Mouse (Mus musculus) splenic B cell, adult 2 months (primary cell): ENCODE measurements around the gene Pygm.

Source experiments
- DNase-seq: peaks from one replicate; pipeline ENCODE4 v3.0.0-alpha.2; 2011; ENCODE audit warnings: low read depth, low spot score
- H3K27me3 ChIP-seq: 2 replicates; pipeline ENCODE4 v1.6.1; 2012; ENCODE audit warnings: mild to moderate bottlenecking, low read length, moderate library complexity, mixed read lengths; ENCODE audit not compliant: control insufficient read depth, poor library complexity, insufficient read depth, severe bottlenecking
- H3K36me3 ChIP-seq: 2 replicates; pipeline ENCODE4 v1.6.1; 2012; ENCODE audit warnings: mild to moderate bottlenecking, low read length, moderate library complexity, mixed read lengths; ENCODE audit not compliant: control insufficient read depth, poor library complexity, insufficient read depth, severe bottlenecking

The Pygm gene

DNA sequence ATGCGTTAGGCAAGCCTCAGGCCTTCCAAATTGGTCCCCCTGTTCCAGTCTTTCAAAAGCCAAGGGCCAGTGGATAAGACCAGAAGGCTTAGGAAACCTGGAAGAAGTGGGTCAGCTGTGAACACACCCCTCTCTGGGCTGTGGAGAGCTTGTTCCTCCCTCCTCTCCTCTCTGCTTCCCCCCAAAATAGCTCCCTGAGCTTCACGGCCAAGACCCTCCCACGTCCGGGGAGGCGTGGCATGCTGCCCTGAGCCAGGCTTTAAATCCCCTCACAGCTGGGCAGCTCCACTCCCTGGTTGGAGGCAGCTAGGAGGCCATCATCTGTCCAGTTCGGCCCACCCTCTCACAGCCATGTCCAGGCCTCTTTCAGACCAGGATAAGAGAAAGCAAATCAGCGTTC is at the start of gene Pygm:
Gene Pygm (plus strand): TSS at position 272 of the 400 bp plus-strand sequence.
- no peaks in the 10 kb centered on the region for H3K27me3 ChIP-seq
- no peak for DNase-seq

DNA sequence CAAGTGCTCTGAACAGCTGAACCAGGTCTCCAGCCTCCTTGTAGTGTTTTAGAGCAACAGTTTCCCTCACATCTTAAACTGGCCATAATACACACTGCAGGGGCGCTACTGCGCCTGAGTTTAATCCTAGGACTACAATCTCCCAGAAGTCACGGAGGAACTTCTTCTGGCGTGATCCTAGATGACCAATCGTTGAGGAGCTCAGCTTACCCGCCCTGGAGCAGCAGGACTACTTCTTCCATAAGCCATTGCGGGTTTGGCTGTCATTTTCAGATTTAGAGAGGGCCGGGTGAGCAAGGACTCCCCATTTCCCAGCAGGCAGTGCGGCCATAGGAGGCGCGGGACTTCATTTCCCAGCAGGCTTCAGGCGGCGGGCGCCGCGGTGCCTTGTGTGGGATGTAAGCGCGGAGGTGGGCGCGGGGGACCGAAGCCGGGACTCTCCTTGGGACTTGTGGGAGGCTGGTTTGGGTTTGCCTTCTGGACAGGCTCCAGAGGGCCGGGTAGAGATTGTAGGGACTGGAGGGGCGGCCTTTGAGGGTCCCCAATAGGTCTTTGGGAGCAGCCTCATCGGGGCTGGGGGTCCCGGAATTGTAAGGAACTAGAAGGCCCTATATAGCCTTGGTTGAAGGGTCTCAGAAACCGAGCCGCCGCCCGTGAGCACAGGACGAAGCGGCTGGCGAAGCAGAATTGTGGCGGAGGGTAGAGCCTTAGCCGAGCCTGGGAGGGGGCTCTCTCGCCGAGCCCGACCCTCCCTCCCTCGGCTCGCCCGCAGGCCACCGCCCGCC is 49.3 kb upstream of the Pygm start, which contains the start of gene Men1:
Gene Men1 (plus strand): TSS at position 307 of the 785 bp plus-strand sequence.
- Histone ChIP-seq H3K27me3 (no peaks in the 10 kb centered on the region), H3K36me3 (peaks cover 3% of the 10 kb centered on the region; the same call in 1 of the 2 replicates)
- peak; percentile 91 for DNase-seq

More for the DNA sequence above, at the start of gene Pygm:
- H3K36me3 ChIP-seq, result no peaks in the 10 kb centered on the region

DNA sequence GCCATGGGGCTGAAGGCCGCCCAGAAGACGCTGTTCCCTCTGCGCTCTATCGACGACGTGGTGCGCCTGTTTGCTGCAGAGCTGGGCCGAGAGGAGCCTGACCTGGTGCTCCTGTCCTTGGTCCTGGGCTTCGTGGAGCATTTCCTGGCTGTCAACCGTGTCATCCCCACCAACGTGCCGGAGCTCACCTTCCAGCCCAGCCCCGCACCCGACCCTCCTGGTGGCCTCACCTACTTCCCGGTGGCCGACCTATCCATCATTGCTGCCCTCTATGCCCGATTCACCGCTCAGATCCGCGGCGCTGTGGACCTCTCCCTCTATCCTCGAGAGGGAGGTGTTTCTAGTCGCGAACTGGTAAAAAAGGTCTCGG is 48.8 kb upstream of the Pygm start:
- Histone ChIP-seq H3K27me3 (no peaks in the 10 kb centered on the region), H3K36me3 (peaks cover 3% of the 10 kb centered on the region; the same call in 1 of the 2 replicates)
- no peak for DNase-seq

GRCm38 (mm10) chr19:6336920-6337319 is 47.3 kb upstream of the Pygm start:
- no peak for DNase-seq
- Histone ChIP-seq H3K27me3 (no peaks in the 10 kb centered on the region), H3K36me3 (peaks cover 3% of the 10 kb centered on the region; the same call in 1 of the 2 replicates)

- peaks cover 3% of the 10 kb centered on the region; the same call in 1 of the 2 replicates for H3K36me3 ChIP-seq
- DNase-seq, result no peak
Measured at GRCm38 (mm10) chr19:6338171-6338570, 46.0 kb upstream of the Pygm start.

DNA sequence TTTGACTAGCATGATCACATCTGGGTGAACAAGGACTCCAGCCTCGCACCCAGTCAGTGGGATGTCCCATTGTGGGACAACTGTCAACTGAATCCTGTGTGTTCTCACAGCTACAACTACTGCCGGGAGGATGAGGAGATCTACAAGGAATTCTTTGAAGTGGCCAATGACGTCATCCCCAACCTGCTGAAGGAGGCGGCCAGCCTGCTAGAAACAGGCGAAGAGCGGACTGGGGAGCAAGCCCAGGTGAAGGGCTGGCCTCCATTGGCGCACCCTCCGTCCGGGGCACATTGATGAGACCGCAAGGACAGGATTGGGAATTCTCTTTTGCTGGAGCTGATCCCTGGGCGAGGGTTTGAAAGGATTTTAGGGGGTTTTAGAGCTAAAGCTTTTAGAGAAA is 45.5 kb upstream of the Pygm start:
- DNase-seq, result no peak
- peaks cover 3% of the 10 kb centered on the region; the same call in 1 of the 2 replicates for H3K36me3 ChIP-seq

More at GRCm38 (mm10) chr19:6338171-6338570, 46.0 kb upstream of the Pygm start:
- no peaks in the 10 kb centered on the region for H3K27me3 ChIP-seq

GRCm38 (mm10) chr19:6339191-6339590 is 45.0 kb upstream of the Pygm start:
- no peaks in the 10 kb centered on the region for H3K27me3 ChIP-seq
- no peak for DNase-seq

More for the DNA sequence above, 45.5 kb upstream of the Pygm start:
- no peaks in the 10 kb centered on the region for H3K27me3 ChIP-seq

DNA sequence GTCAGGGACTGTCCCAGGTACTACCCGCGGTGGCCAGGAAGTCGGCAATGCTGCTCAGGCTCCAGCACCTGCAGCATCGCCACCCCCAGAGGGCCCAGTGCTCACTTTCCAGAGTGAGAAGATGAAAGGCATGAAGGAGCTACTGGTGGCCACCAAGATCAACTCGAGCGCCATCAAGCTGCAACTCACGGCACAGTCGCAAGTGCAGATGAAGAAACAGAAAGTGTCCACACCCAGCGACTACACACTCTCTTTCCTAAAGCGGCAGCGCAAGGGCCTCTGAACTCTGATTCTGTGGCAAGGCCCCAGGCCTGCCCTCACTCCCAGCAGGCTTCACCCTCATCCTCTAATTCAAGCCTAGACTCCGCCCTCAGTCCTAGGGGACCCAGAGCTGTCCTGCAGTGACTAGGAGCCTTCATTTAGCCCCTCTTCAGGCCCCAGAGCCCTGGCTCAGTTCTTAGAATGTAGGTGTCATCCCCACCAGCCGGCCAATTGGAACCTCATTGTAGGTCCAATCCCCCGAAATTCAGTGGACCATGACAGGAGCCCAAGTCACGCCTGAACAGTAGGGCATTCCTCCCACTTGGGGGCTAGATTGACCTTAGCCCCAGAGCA is 44.2 kb upstream of the Pygm start:
- peak; percentile 87 for DNase-seq
- no peaks in the 10 kb centered on the region for H3K27me3 ChIP-seq
- peaks cover 9% of the 10 kb centered on the region for H3K36me3 ChIP-seq

More at GRCm38 (mm10) chr19:6339191-6339590, 45.0 kb upstream of the Pygm start:
- H3K36me3 ChIP-seq, result peaks cover 7% of the 10 kb centered on the region

DNA sequence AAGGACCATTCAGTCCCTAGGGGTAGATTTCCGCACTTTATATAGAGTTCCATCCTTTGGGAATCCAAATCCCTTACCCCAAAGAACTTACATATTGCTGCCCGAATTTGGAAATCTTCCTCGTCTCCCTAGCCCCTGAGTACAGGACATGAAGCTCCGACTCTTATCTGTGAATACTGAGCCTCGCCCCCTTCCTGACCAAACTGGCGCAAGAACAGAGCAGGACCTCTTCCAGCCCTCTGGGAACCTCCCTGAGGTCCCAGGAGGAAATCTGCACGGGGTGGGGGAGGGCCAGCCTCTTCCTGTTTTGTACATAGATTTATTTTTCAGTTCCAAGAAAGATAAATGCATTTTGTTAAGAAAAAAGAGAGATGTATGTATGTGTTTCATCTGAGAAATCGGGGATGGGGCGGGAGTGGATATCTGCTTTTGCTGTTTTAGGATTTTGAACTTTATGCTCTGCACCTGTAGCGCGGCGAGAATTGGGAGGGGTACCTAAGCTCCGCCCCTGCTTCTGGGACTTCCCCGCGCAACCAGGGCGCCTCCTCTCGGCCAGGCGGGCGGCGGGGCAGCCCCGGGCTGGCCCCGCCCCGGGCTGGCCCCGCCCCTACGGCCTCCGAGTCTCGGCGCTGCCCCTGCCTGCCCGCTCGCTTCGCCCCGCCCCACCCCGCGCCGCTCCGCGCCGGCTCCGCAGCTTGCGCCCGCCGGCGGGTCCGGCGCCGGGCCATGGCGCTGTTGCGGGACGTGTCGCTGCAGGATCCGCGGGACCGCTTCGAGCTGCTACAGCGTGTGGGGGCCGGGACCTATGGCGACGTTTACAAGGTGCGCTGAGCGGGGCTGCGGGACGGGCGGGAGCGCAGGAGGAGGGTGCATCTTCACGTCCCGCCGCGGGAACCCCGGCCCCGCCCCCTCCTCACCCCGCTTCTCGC is 43.4 kb upstream of the Pygm start, which contains the start of gene Map4k2:
Gene Map4k2 (plus strand): TSS at position 612 of the 929 bp plus-strand sequence.
- no peaks in the 10 kb centered on the region for H3K27me3 ChIP-seq
- DNase-seq, result peak; percentile 92
- peaks cover 9% of the 10 kb centered on the region for H3K36me3 ChIP-seq

DNA sequence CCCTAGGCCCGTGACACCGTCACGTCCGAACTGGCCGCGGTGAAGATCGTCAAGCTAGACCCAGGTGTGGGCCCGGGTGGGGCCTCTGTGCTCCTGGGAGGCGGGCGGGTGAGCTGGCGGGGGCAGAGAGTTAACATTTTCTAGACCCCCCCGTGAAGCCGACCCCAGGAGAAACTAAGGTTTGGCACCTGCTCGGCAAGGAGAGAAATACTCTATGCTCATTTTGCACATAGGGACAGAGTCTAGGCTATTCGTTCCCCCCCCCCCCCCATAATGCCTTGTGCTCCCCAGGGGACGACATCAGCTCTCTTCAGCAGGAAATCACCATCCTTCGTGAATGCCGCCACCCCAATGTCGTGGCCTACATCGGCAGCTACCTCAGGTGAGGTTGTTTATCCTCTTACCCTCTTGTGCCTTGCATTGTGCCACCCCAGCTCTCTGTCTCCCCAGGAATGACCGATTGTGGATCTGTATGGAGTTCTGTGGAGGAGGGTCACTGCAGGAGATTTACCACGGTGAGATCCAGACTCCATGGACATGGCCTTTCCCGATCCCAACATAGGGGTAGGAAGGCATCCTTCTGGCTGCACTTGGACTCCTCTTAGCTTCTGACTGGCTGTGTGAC is 42.6 kb upstream of the Pygm start:
- peaks cover 16% of the 10 kb centered on the region for H3K36me3 ChIP-seq
- DNase-seq, result peak; percentile 73
- H3K27me3 ChIP-seq, result no peaks in the 10 kb centered on the region

GRCm38 (mm10) chr19:6342276-6342933 is 41.8 kb upstream of the Pygm start:
- peaks cover 19% of the 10 kb centered on the region for H3K36me3 ChIP-seq
- no peaks in the 10 kb centered on the region for H3K27me3 ChIP-seq
- DNase-seq, result no peak

DNA sequence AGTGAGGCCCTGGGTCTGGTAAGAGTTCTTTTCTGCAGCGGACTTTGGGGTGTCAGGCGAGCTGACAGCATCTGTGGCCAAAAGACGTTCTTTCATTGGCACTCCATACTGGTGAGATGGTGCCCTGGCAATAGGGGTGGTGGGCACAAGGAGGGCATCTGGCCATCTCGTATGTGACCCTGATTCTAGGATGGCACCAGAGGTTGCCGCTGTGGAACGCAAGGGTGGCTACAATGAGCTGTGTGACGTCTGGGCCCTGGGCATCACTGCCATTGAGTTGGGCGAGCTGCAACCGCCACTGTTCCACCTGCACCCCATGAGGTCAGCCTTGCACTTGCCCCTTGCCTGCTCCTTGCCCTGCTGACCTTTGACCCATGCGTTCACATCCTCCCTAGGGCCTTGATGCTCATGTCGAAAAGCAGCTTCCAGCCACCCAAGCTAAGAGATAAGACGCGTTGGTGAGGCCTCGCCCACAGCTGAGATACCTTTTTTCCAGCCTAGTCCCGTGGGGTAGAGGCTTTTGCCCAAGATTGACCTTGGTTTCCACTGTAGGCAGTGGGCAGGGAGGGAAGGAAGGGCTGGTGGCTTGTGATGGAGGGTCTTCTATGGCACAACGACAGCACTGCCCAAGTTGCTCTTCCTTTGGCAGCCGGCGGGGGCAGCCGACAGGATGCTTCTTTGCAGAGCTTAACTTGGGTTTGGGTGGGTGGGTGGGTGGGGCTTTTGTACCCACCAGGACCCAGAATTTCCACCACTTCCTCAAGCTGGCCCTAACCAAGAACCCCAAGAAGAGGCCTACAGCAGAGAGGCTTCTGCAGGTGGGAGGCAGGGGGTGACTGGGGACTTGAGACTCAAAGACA is 40.9 kb upstream of the Pygm start:
- DNase-seq, result no peak
- H3K36me3 ChIP-seq, result peaks cover 16% of the 10 kb centered on the region
- H3K27me3 ChIP-seq, result no peaks in the 10 kb centered on the region

GRCm38 (mm10) chr19:6343996-6344395 is 40.2 kb upstream of the Pygm start:
- Histone ChIP-seq H3K27me3 (no peaks in the 10 kb centered on the region), H3K36me3 (peaks cover 16% of the 10 kb centered on the region)
- no peak for DNase-seq
